Mouse (Mus musculus) monocyte, adult 5-6 weeks (primary cell): Measurements from ENCODE around the gene Pla2g16. TPM values are rescaled to one million over a fixed set of nuclear protein-coding genes. Genes with fewer than 3 reads are reported as not detected.
A peak's percentile ranks its signal among the peaks of the same experiment; 100 is the strongest.

Experiments
- ATAC-seq: fragments of 153-309, 156-312 bp; replicated peaks from 2 replicates; pipeline ENCODE4 v1.8.0; 2017; ENCODE audit warnings: mild to moderate bottlenecking; ENCODE audit not compliant: low TSS enrichment, insufficient number of reproducible peaks, severe bottlenecking, poor library complexity, low FRiP score
- total RNA-seq: library from RNA; stranded (forward); fragments of 200-1000, 200-491, 200-594 nt; gene quantifications from 3 replicates; pipeline ENCODE4 v1.2.3, GENCODE M21; 2017

Pla2g16 gene
- 42.1 to 80.1 TPM (median 51.4 TPM) in 3 replicates for total RNA-seq

GRCm38 (mm10) chr19:7557328-7557822 is at the start of gene Pla2g16:
TSS of gene Pla2g16 (plus strand) at chr19:7557459.
- peak; percentile 83 for ATAC-seq

GRCm38 (mm10) chr19:7508026-7508425 is 49.2 kb upstream of the Pla2g16 start:
- no peak for ATAC-seq

GRCm38 (mm10) chr19:7516437-7516836 is 40.8 kb upstream of the Pla2g16 start:
- no peak for ATAC-seq

GRCm38 (mm10) chr19:7521619-7522018 is 35.6 kb upstream of the Pla2g16 start:
- ATAC-seq, result no peak

GRCm38 (mm10) chr19:7522856-7523255 is 34.4 kb upstream of the Pla2g16 start:
- no peak for ATAC-seq

GRCm38 (mm10) chr19:7523292-7523691 is 34.0 kb upstream of the Pla2g16 start:
- no peak for ATAC-seq

- ATAC-seq, result no peak
Measured at GRCm38 (mm10) chr19:7523781-7524180, 33.5 kb upstream of the Pla2g16 start.

GRCm38 (mm10) chr19:7524879-7525278 is 32.4 kb upstream of the Pla2g16 start:
- no peak for ATAC-seq

- 0 out of 2 replicates have a peak, but pooled peaks have one; percentile 53 for ATAC-seq
Measured at GRCm38 (mm10) chr19:7528639-7529428, 28.4 kb upstream of the Pla2g16 start.

- ATAC-seq, result no peak
Measured at GRCm38 (mm10) chr19:7531906-7532305, 25.4 kb upstream of the Pla2g16 start.

- no peak for ATAC-seq
Measured at GRCm38 (mm10) chr19:7533891-7534290, 23.4 kb upstream of the Pla2g16 start.

GRCm38 (mm10) chr19:7548924-7549323 is 8.3 kb upstream of the Pla2g16 start:
- ATAC-seq, result no peak

GRCm38 (mm10) chr19:7551550-7552300 is 5.5 kb upstream of the Pla2g16 start:
- no peak for ATAC-seq

GRCm38 (mm10) chr19:7552301-7552673 is 5.0 kb upstream of the Pla2g16 start:
- no peak for ATAC-seq

- ATAC-seq, result no peak
Measured at GRCm38 (mm10) chr19:7553441-7553840, 3.8 kb upstream of the Pla2g16 start.

GRCm38 (mm10) chr19:7554881-7555280 is 2.4 kb upstream of the Pla2g16 start:
- ATAC-seq, result no peak

- no peak for ATAC-seq
Measured at GRCm38 (mm10) chr19:7556641-7557040, 618 bp upstream of the Pla2g16 start.

GRCm38 (mm10) chr19:7557844-7558243 is 585 bp downstream of the Pla2g16 start:
- no peak for ATAC-seq

- no peak for ATAC-seq
Measured at GRCm38 (mm10) chr19:7558675-7559074, 1.4 kb downstream of the Pla2g16 start.

GRCm38 (mm10) chr19:7559986-7560385 is 2.7 kb downstream of the Pla2g16 start:
- no peak for ATAC-seq
